Mouse (Mus musculus) MEL (cell line): ENCODE data around the gene Scai. TPM values are rescaled to one million over a fixed set of nuclear protein-coding genes. Genes with fewer than 3 reads are reported as not detected.

Experiments used
- DNase-seq: peaks from one replicate; pipeline ENCODE4 v3.0.0; 2011; ENCODE audit warnings: low read depth, low spot score
- H3K27ac ChIP-seq: 2 replicates; pipeline ENCODE4 v1.5.1; 2012; ENCODE audit warnings: low read depth, mild to moderate bottlenecking, control low read depth, low read length, moderate library complexity; ENCODE audit not compliant: control insufficient read depth
- H3K27me3 ChIP-seq, 2 experiments: fragments of 150-350 bp in 1 of 2; sonication (generic) in 1 of 2; 2 replicates each; pipeline ENCODE4 v1.6.1; 2012; ENCODE audit warnings: low read length in 2 of 2, mild to moderate bottlenecking in 2 of 2, improper control_type of control experiment in 1 of 2, moderate library complexity in 1 of 2; ENCODE audit not compliant: insufficient read depth in 2 of 2, control insufficient read depth in 1 of 2
- H3K36me3 ChIP-seq, 2 experiments: 2 replicates each; pipeline ENCODE4 v1.6.1; 2012 to 2014; ENCODE audit warnings: low read length in 2 of 2, improper control_type of control experiment in 1 of 2, inconsistent platforms in 1 of 2, mild to moderate bottlenecking in 1 of 2; ENCODE audit not compliant: insufficient read depth in 2 of 2, control insufficient read depth in 1 of 2
- H3K4me1 ChIP-seq, 2 experiments: fragments of 150-350 bp in 1 of 2; sonication (generic) in 1 of 2; 2 replicates each; pipeline ENCODE4 v1.6.1; 2012; ENCODE audit warnings: low read length in 2 of 2, improper control_type of control experiment in 1 of 2, mild to moderate bottlenecking in 1 of 2; ENCODE audit not compliant: insufficient read depth in 2 of 2, control insufficient read depth in 1 of 2
- H3K4me3 ChIP-seq, 2 experiments: fragments of 150-350 bp in 1 of 2; sonication (generic) in 1 of 2; 2 replicates each; pipeline ENCODE4 v1.5.1; 2012; ENCODE audit warnings: low read depth in 2 of 2, low read length in 2 of 2, mild to moderate bottlenecking in 2 of 2, moderate library complexity in 2 of 2, control low read depth in 1 of 2, improper control_type of control experiment in 1 of 2; ENCODE audit not compliant: control insufficient read depth in 1 of 2, insufficient read depth in 1 of 2
- H3K79me2 ChIP-seq: 2 replicates; pipeline ENCODE4 v1.6.1; 2012; ENCODE audit warnings: mild to moderate bottlenecking, low read length, moderate library complexity; ENCODE audit not compliant: control insufficient read depth, poor library complexity, insufficient read depth
- H3K9ac ChIP-seq: 2 replicates; pipeline ENCODE4 v1.6.1; 2012; ENCODE audit warnings: low read depth, mild to moderate bottlenecking, control low read depth, low read length, moderate library complexity; ENCODE audit not compliant: control insufficient read depth, poor library complexity, severe bottlenecking
- H3K9me3 ChIP-seq: fragments of 150-350 bp; sonication (generic); replicated peaks from 2 replicates; pipeline ENCODE4 v1.6.1; 2012; ENCODE audit warnings: mild to moderate bottlenecking, low read length, improper control_type of control experiment, moderate library complexity; ENCODE audit not compliant: insufficient read depth
- BHLHE40 ChIP-seq: IDR thresholded peaks from 2 replicates; pipeline ENCODE4 v1.6.1; 2012; ENCODE audit warnings: low read depth, mild to moderate bottlenecking, inconsistent platforms, low read length, improper control_type of control experiment, borderline replicate concordance
- CHD1 ChIP-seq: IDR thresholded peaks from 2 replicates; pipeline ENCODE4 v1.6.1; 2012; ENCODE audit warnings: low read depth, mild to moderate bottlenecking, inconsistent platforms, low read length, improper control_type of control experiment
- ETS1 ChIP-seq: IDR thresholded peaks from 2 replicates; pipeline ENCODE4 v1.6.1; 2012; ENCODE audit warnings: low read depth, mild to moderate bottlenecking, inconsistent platforms, low read length, improper control_type of control experiment, moderate library complexity
- GABPA ChIP-seq: IDR thresholded peaks from 2 replicates; pipeline ENCODE4 v1.6.1; 2012; ENCODE audit warnings: low read depth, mild to moderate bottlenecking, inconsistent platforms, low read length, improper control_type of control experiment, moderate library complexity
- HCFC1 ChIP-seq: IDR thresholded peaks from 2 replicates; pipeline ENCODE4 v1.6.1; 2012; ENCODE audit warnings: low read depth, mild to moderate bottlenecking, inconsistent platforms, low read length, improper control_type of control experiment, moderate library complexity
- MEF2A ChIP-seq: IDR thresholded peaks from 2 replicates; pipeline ENCODE4 v1.6.1; 2014; ENCODE audit warnings: low read depth, mild to moderate bottlenecking, inconsistent platforms, low read length, improper control_type of control experiment; ENCODE audit not compliant: poor library complexity, insufficient replicate concordance, severe bottlenecking; ENCODE audit errors: extremely low read depth
- MYC ChIP-seq: IDR thresholded peaks from 2 replicates; pipeline ENCODE4 v1.6.1; 2011; ENCODE audit warnings: low read depth, mild to moderate bottlenecking, low read length, improper control_type of control experiment, moderate library complexity
- NELFE ChIP-seq: IDR thresholded peaks from 2 replicates; pipeline ENCODE4 v1.6.1; 2011; ENCODE audit warnings: low read depth, low read length, improper control_type of control experiment
- POLR2AphosphoS2 ChIP-seq: IDR thresholded peaks from 2 replicates; pipeline ENCODE4 v1.6.1; 2011; ENCODE audit warnings: low read length, improper control_type of control experiment
- POLR2AphosphoS5 ChIP-seq: IDR thresholded peaks from 2 replicates; pipeline ENCODE4 v1.6.1; 2012; ENCODE audit warnings: low read depth, borderline replicate concordance, mild to moderate bottlenecking, inconsistent platforms, low read length, moderate library complexity, mixed read lengths
- RAD21 ChIP-seq: IDR thresholded peaks from 2 replicates; pipeline ENCODE4 v1.6.1; 2011; ENCODE audit warnings: mild to moderate bottlenecking, low read depth, low read length, improper control_type of control experiment
- TAL1 ChIP-seq: IDR thresholded peaks from 2 replicates; pipeline ENCODE4 v1.6.1; 2012; ENCODE audit warnings: mild to moderate bottlenecking, inconsistent platforms, low read length, moderate library complexity, mixed read lengths
- TBP ChIP-seq: IDR thresholded peaks from 2 replicates; pipeline ENCODE4 v1.8.0; 2011; ENCODE audit warnings: low read depth, low read length, improper control_type of control experiment
- USF1 ChIP-seq: IDR thresholded peaks from 2 replicates; pipeline ENCODE4 v1.6.1; 2014; ENCODE audit warnings: low read depth, mild to moderate bottlenecking, inconsistent platforms, low read length, improper control_type of control experiment, moderate library complexity
- USF2 ChIP-seq, 2 experiments: IDR thresholded peaks; 2 replicates each; pipeline ENCODE4 v1.6.1; 2011 to 2012; ENCODE audit warnings: improper control_type of control experiment in 2 of 2, low read length in 2 of 2, borderline replicate concordance in 1 of 2, inconsistent platforms in 1 of 2, low read depth in 1 of 2, mild to moderate bottlenecking in 1 of 2; ENCODE audit not compliant: insufficient read depth in 1 of 2
- ZMIZ1 ChIP-seq: IDR thresholded peaks from 2 replicates; pipeline ENCODE4 v1.6.1; 2012; ENCODE audit warnings: low read depth, mild to moderate bottlenecking, inconsistent platforms, low read length, improper control_type of control experiment, moderate library complexity
- ZNF384 ChIP-seq: IDR thresholded peaks from 2 replicates; pipeline ENCODE4 v1.6.1; 2012; ENCODE audit warnings: low read depth, mild to moderate bottlenecking, inconsistent platforms, low read length, improper control_type of control experiment
- polyA plus RNA-seq, 2 experiments: library from polyadenylated mRNA; stranded (reverse) in 1 of 2; unstranded in 1 of 2; fragments of >175 nt in 1 of 2; fragments of >200 nt in 1 of 2; gene quantifications; 2 replicates each; pipeline versions ENCODE4 v1.2.1 to v1.2.4; 2012; ENCODE audit warnings: low replicate concordance in 2 of 2, low read depth in 1 of 2; ENCODE audit not compliant: insufficient read length in 2 of 2, insufficient read depth in 1 of 2, missing spikeins in 1 of 2
- total RNA-seq: library from RNA; depleted of rRNA; stranded (reverse); fragments of 300-350 nt; gene quantifications from 2 replicates; pipeline ENCODE4 v1.2.3, GENCODE M21; 2012

The Scai gene
- total and polyA plus RNA-seq, 3 experiments = 1.8 to 4.6 TPM; not detected in 1

GRCm38 (mm10) chr2:39065400-39065987, 125.0 kb downstream of the Scai start, which contains the start of gene Golga1 (continued):
- TF ChIP-seq MEF2A (no peak), USF2 (IDR thresholded peaks at IDR 0.05; ENCODE audit: borderline replicate concordance in 1 of 2, insufficient read depth in 1 of 2, low read depth in 1 of 2, low read length in 2 of 2) (no peak)

- TF ChIP-seq NELFE (no peak), HCFC1 (no peak), TAL1 (no peak), POLR2AphosphoS2 (no peak), RAD21 (no peak), POLR2AphosphoS5 (no peak), TBP (0 out of 2 replicates have a peak, but pooled peaks have one; percentile 1)
- Histone ChIP-seq H3K27ac (peak overlapping the region; percentile 49), H3K4me3 (peak overlapping the region; percentile 76 to 89), H3K36me3 (peaks cover 4% of the 10 kb centered on the region in 2 experiments; a peak in 3 of 4 replicates), H3K9ac (peak overlapping the region; percentile 93), H3K27me3 (no peaks in the 10 kb centered on the region), H3K4me1 (peaks cover 0 to 4% of the 10 kb centered on the region in 2 experiments; a peak in 2 of 4 replicates), H3K9me3 (no peaks in the 10 kb centered on the region), H3K79me2 (peaks cover 13% of the 10 kb centered on the region)
- DNase-seq = peak; percentile 14
Measured at GRCm38 (mm10) chr2:39064687-39065399, 125.7 kb downstream of the Scai start.

GRCm38 (mm10) chr2:39048515-39048914, 142.0 kb downstream of the Scai start:
- no peaks in the 10 kb centered on the region for H3K79me2 ChIP-seq
- TF ChIP-seq ZNF384 (no peak), ETS1 (no peak), ZMIZ1 (no peak), GABPA (no peak), POLR2AphosphoS2 (no peak), TAL1 (no peak), HCFC1 (no peak), RAD21 (no peak), POLR2AphosphoS5 (no peak), BHLHE40 (no peak), CHD1 (no peak), USF1 (no peak), MYC (no peak)
- TF ChIP-seq, all 39 proteins: peak for 0
- Histone ChIP-seq H3K4me3 (no peak overlapping the region), H3K9ac (no peak overlapping the region), H3K9me3 (no peaks in the 10 kb centered on the region), H3K27me3 (no peaks in the 10 kb centered on the region), H3K27ac (no peak overlapping the region), H3K4me1 (no peaks in the 10 kb centered on the region), H3K36me3 (peaks cover 2 to 18% of the 10 kb centered on the region in 2 experiments; a peak in 2 of 4 replicates)
- no peak for DNase-seq
